Mouse (Mus musculus) lung, postnatal 25 days (tissue): ENCODE results near the gene Dpf2.

Experiments
- DNase-seq: peaks from one replicate; pipeline ENCODE4 v3.0.0; 2022; ENCODE audit warnings: low spot score

Gene Dpf2

DNA sequence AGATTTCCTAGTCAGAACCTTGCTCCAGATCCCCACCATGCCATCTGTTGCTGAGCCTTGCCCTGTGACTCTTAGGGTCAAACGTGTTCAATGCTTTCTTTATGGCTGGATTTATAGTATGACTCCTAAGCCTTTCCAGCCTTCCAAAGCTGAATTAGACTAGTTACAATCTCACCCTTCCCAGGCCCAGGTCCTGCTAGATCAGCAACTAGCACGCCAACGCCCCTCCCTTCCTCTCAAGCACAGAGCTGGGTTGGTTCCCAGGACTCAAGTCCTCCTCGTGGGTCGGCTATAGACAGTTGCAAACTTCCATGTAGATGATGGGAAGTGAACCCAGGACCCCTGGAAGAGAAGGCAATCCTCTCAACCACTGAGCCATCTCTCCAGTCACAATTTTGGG, 22.9 kb upstream of the Dpf2 start:
- DNase-seq, result no peak

DNA sequence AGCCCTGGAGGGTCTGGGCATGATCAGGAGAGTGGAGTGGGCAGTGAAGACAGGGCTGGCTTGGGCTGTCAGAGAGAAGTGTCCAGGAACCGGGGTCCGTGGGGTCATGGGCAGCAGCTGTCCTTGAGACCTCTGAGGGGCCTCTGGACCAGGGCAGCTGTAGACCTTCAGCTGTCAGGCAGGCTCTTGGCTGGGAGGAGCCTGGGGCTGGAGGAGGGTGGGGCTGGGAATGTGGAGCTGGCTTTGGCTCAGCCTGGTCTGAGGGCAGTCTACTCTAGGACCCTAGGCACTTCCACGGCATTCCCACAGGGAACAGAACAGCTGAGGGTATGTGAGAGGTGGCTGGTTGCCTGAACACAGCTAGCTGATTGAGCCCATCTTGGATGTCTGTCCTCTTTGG, 22.5 kb upstream of the Dpf2 start:
- DNase-seq, result no peak

DNA sequence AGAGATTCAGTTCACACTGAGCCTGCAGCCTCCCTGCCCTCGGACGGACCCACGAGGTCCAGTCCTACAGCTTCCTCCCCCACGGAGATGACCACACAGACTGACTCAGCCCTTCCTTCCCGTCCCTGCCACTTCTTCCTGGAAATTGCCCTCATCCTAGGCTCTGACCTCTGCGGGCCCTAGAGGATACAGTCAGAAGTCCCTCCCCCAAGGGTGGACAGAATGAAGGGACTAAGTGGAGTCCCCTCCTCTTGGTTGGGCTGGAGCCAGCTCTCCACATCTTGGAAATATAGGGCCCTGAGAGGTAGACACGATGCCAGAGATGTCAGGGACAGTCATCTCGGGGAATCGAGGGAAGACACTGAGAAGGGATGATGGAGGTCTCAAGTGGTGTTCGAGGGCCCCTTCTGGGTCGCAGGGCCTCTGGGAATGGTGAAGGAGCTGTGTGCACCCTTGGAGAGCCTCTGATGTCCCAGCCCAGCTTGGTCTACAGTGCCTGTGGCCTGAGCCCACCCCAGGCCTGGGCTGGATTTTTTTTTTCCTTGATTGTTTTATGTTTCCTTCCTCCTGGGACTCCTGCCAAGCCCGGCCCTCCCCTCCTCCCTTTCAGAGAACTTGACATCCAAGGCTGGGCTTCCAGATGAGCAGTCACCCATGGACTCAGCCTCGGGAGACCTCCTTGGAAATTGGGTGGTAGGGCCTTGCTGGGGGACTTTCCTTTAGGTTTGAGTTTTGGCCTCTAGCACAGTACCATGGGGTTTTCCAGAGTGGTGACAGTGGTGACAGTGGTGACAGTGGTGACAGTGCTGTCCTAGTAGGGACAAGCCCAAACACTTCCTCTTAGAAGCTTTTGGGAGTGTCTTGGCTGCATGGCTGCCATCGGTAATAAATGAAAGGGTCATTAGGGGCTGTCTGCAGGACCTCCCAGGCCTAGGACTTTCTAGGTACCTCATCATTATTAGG, 17.1 kb upstream of the Dpf2 start:
- DNase-seq, result peak; percentile 77

DNA sequence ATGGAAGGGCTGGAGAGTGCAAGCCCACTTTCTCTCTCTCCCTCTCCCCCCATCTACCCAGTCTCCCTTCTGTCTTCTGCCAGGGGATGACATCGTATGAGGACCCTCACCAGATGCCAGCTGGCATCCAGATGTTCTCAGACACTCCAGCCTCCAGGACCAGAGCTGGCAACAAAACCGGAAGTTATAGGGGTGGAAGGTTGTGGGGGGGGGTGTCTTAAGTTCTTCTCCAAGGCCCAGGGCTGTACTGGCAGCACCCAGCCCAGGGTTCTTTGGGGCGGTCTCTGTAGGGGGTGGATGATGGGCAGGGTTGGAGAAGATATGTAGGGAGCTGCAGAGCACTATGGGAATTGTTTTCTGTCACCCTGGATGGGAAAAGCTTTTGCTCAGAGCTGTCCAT, 15.7 kb upstream of the Dpf2 start:
- DNase-seq, result no peak

DNA sequence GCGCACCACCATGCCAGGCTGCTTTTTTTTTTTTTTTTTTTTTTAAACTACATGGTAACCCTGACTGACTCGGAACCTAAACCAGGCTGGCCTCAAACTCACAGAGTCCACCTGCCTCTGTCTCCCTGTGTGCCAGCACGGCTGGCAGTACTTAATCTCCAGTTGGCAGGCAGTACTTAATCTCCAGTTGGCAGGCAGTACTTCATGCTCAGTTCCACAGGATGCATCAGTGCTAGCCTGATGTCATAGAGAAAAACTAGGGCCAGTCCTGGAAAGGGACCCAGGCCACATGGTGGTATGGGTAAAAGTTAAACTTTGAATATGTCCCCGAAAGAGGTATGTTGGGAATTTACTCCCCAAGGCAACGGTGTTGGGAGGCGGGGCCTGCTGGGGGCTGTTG, 15.3 kb upstream of the Dpf2 start:
- DNase-seq, result no peak

DNA sequence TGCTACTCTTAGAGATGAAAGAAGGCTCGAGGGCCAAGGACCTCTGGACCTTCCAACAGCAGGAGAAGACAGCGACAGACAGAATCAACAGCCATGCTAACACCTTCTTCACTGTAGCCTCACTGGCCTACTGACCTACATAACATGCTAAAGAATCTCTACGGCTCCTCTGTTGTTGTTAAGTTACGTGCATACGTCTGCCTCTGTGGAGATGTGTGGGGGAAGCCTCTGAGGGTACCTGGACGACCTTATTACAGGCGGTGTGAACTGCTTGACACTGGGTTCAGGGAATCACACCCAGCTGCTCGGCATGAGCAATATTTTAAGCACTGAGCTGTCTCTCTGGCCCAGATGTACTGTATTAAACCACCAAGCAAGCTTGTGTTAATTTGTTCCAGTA, 14.7 kb upstream of the Dpf2 start:
- no peak for DNase-seq

DNA sequence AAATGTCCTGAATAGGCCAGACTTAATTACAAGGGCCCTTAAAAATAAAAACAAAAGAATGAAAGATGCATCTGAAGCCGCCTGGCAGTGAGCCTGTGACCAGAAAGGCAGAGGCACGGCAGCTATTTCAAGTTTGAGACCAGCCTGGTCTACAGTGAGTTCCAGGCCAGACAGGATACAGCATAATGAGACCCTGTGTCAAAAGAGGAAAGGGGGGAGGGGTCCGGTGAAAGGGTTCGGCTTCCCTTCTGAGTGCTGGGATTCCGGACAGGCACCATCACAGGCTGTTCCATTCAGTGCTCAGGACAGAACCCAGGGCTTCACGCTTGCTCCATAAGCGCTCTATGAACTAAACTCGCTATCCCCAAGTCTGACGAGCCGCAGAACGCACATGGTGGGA, 14.2 kb upstream of the Dpf2 start:
- no peak for DNase-seq

DNA sequence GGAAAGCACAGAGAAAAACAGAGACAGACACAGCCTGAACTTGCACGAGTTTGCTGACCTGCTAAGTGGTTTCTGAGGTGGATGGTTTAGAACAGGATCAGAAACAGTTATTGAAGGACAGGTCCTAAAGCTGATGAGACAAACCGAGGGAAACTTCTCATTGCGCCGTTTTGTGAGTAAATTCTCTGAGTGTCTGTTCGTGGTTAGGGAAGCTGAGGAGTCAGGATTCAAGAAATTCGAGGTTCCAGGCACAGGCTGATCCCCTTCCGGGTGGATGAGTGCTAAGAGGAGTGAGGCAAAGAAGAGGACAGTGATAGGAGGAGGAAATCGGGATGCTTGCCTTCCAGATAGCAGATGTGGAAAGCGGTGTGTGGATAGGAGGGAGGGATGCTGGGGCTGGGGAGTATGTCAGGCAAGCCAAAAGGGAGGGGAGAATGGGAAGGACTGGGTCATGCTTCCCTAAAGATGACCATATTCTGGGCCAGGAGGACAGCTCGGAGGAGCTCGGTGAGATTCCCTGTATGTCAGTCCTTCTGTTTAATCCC, 12.6 kb upstream of the Dpf2 start:
- DNase-seq, result no peak

DNA sequence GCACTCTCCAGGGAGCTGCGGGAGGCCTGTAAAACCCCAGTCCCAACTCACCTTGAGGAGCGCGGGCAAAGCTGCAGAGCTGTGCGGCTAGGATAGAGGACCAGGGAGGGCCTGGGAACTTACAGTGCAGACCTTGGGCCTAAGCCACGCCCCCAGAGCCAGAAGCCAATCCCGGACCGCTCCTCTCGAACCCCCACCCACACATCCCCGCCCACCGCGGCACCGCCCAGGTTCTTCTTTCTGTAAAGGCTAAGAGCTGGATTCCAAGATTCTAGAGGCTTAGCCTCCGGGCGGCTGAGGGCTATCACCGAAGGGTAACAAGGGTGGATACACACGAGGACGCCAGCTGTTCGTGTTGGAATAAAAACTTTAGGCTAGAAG, 11.9 kb upstream of the Dpf2 start, which contains the start of gene Cdc42ep2:
Gene Cdc42ep2, minus strand, starts transcription at position 104 of the 381 bp plus-strand sequence.
- peak; percentile 97 for DNase-seq

DNA sequence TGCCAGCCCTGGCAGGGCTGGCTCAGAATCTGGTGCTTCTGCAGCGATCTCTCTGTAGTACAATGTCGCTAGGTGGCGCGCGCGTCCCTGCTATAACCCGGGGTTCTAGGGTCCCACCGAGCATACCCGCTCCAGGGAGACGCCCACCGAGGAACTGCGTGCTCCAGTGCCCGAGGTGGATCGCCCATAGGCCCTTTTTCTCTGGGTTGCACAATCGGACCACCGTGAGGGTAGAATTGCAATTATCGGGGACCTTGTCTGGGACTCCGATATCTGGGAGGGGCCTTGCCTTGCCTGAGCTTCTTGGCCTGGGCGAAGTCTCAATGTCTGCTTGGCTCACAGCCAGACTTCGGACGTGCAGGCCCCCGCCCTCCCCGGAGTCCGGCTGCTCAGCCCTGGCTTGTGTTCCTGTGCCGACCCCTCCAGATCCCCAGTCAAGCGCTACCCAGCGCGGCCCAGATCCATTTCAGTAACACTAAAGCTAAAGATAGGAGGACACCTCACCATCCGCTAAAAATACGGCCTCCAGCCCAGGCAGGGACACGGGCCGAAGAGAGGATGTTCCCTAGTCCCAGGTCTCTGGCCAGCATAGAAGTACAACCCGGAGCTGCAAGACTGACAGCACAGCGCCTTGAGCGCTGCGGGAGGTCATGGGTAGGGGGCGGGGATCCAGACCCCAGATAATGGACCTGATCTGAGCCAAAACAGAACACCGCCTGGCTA, 11.3 kb upstream of the Dpf2 start:
- DNase-seq, result peak; percentile 91

DNA sequence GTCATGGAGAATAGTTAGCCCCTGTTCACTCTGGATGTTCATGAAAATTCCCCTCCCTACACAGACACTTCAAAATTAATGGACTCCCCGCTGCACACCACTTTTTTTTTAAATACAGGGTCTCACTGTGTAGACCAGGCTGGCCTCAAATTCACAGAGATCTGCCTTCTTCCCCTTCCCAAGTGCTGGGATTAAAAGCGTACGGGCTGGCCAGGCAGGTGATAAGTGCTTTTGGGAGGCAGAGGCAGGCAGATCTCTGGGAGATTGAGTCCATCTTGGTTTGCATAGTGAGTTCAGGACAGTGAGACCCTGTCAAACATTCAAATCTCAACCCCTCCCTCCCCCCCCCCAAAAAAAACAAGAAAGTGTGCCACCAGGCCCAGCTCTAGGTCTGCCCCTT, 10.2 kb upstream of the Dpf2 start:
- DNase-seq, result no peak

DNA sequence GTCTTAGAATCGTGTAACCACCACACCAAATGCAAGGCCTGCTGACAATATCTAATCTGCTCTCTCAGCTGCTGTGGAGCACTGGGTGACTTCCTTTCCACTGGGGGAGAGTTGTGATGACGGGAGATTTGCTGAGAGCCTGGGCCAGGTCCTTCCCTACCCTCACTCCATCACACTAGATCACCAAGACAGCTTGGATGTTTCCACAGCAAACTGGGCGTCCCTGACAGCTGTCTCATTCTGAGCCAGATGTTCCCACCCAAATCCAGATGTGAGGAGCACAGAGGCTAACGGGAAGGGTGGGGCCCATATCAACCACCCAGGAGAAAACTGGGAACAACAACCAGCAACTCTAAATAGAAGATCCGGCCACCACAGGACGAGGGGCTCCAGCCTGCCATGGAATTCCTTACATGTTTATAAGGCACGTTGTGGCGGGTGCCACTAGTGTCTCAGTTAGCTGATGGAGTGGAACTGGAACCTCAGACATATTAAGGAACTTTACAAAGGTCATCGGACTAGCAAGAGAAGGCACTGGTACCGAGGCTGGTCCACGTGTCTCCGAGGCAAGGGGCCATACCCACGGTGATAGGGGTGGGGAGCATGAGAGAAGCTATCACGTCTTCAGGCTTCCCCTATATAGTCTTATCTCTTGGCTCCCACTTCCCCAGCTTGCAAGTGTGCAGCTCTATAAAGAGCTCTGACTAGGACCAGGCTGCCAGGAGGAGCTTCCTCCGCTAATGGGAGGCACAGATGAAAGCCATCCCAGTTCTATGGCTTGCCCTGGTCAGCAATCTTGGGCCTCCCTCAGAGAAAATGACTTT, 9.5 kb upstream of the Dpf2 start:
- DNase-seq, result no peak

DNA sequence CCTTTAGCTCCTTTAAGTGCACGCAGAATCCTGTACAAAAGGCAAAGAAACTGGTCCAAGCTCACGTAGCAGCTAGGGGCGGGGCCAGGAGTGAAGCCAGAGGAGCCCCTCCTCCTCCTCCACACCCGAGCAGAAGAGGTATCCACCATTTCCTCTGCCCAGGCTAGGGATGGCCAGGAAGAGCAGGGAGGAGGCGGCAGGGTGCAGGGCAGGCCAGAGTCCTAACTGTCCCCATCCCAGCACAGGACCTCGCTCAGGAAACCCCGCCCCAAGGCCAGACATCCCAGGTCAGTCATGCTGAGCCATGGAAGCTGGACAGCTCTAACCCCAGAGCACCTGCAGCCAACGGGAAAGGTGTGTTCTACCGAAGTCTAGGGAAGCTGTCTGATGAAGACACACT, 8.9 kb upstream of the Dpf2 start:
- DNase-seq, result no peak

DNA sequence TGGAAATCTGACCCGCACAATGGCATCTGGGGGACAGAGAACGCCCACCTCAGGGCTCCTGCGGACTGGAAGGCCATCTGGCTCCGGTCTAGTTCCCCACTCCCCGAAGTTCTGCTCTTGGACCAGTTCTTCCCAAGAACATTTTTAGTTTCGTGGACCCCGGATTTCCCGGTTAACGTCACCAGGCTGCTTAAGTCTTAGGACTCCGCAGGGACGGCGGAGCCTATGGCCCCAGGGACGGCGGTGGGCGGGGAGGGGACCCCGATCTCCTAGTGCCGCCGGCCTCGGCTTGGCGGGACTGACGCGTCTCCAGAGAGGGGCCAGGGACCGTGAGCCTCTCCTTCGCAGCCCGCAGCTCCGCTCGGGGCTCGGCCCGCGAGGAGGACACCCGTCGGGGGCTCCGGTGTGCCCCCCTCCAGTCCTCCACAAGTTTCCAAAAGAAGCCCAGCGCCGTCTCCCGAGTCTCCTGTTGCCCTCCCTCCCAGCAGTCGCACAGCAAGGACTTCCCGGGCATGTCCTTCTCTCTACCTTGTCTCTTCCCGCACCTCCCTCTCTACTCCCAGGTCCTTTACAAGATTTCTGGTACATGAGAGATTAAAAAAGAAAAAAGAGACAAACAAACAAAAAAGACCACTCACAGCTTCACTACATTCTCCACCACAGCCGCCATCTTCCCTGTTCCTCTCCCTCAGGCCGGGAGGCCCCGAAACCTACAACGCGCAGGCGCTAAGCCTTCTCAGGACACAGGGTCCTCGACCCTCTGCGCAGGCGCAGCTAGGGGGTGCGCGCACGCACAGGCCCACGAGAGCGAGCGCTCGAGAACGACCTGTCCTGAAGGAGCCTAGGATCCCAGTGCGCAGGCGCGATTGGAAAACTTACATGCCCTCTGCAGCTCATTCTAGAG, 455 bp downstream of the Dpf2 start:
- DNase-seq, result peak; percentile 99

DNA sequence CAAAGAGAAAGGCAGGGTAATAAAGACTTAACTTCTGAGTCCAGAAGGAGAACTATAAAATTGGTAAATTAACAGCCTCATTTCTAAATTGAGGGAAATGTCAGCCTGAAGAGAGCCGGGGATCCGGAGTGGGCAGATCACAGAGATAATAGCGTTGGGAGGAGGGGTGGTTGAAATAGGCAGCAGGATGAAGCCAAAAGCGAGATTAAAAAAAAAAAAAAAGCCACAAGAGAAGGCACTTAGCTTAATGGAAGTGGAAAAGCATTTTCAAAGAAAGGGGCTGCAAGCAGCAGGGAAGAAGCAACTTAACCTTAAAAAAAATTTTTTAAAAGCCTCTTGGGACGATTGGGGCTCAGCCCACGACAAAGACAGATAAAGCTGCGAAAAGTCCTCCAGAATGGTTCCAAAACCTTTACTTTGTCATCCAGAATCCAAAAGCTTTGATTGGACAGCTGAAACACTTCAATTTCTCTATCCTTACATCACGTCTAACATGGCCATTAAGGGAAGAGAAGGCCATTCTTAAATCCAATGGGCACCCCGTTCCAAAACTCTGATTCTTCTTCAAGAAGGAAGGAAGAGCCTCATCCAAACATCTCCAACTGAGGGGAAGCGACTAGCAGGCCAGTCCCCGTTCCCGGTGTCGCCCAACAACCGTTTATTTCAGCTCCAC, 1.2 kb downstream of the Dpf2 start:
- no peak for DNase-seq

DNA sequence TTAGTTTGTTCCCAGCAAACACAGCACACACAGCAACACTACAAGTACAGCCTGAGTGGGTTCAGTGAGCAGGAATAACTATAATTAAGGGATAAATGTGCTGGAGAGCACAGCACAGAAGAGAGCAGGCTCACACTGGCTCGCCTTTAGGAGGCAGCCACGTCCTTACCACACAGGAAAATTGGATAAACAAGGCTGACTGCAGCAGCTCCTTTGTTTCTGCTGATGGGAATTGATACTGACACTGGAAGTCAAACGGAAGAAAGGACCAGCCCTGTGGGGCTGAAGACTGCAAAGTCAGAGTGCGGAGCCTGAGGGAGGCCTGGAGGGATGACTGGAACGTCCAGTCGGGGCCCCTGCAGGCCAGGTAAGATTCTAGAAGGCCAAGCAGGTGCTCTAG, 2.6 kb downstream of the Dpf2 start:
- no peak for DNase-seq

DNA sequence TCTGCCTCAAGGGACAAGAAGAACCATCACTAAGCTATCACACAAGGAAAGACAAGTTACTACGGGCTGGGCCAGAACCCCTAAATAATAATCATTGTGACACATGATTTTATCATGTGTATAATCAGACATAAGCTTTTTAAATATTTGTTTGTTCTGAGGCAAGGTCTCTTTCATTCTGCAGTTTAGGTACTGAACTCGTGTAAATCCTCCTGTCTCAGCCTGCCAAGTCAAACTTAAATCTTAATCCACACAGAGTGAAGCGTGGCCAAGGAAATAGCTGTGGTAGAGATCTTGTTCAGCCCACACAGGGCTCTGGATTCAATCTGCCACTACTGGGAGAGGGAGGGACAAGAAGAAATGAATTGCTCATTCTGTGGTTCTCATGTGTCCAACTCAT, 5.5 kb downstream of the Dpf2 start:
- DNase-seq, result no peak

DNA sequence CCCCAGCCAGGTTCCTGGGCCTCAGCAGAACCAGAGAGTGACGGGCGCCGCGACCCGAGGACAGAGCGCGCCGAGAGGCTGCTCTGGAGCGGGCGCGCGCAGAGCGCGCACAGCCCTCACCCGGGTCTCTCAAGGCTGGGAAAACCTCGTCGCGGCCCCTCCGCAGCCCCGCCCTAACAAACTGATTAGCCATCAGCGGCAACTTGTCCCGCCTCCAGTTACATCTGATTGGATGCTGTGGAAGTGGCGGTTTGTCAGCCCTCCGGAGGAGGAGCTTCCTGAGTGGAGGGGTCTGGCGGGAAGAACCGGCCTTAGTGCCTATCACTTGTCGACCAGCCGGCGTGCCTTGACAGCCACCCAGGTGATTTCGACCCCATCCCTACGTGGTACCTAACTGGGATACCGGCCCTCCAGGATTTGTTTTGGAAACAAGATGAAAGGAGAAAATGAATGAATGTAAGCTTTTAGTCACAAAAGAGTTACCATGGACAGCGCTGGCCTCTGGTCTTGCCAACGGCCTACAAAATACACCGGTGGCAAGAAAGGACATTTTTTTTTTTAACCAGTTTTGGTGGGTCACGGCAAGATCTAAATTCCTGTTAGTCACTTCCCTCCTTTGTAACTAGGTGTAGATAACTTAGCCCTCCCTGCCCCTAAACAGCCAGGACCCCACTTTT, 18.7 kb downstream of the Dpf2 start, which contains the start of gene Tigd3:
Gene Tigd3, minus strand, starts transcription at position 148 of the 677 bp plus-strand sequence.
- peak; percentile 97 for DNase-seq

DNA sequence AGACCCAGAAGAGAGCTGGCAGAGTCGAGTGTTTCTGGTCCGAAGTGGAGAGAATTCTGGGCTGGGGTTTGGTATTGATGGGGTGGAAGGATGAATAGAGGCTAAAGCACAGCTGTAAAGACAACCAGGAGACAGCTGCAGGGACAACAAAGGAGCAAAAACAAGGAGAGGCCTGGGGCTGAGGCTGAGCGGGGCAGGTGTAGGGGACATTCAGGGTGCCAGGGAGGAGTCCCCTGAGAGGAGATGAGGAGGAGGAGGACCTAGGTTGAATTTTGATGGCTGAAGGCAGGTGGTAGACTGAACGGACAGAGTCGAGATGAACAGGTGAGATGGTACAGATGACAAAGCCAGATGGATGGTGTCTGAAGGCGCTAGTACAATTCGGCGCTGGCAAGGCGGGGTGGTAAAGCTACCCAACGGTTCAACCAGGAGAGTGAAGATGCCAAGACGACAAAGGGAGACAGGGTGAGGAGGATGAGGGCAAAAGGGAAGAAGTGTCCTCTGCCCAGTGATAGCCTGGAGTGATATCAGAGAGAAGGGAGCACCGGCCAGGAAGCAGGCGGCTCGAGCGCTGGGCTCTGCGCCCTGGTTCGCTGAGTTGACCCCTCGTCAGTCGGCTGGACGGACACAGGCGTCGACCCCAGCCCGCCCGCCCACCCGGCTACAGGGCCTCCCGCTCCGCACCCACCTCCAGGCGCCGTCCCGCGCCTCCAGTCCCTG, 19.4 kb downstream of the Dpf2 start:
- no peak for DNase-seq
